Mouse (Mus musculus) kidney, postnatal 25 days (tissue): ENCODE results near the gene Sox4.
A peak's percentile ranks its signal among the peaks of the same experiment; 100 is the strongest.

Experiments
- DNase-seq, 2 experiments: peaks; one replicate each; pipeline ENCODE4 v3.0.0; 2021; ENCODE audit warnings: mixed read lengths in 2 of 2

Sox4 gene

GRCm38 (mm10) chr13:28953581-28953991 lies at the start of gene Sox4:
TSS of gene Sox4 (minus strand) at chr13:28953713.
- DNase-seq: peak; percentile 98

GRCm38 (mm10) chr13:28991899-28992664 lies 38.6 kb upstream of the Sox4 start:
- no peak for DNase-seq

GRCm38 (mm10) chr13:28988751-28989703 lies 35.5 kb upstream of the Sox4 start:
- peak; percentile 2 to 40 for DNase-seq

GRCm38 (mm10) chr13:28980681-28981080 lies 27.2 kb upstream of the Sox4 start:
- DNase-seq: no peak

GRCm38 (mm10) chr13:28975011-28975410 lies 21.5 kb upstream of the Sox4 start:
- DNase-seq: no peak

GRCm38 (mm10) chr13:28974597-28974996 lies 21.1 kb upstream of the Sox4 start:
- no peak for DNase-seq

GRCm38 (mm10) chr13:28960916-28961315 lies 7.4 kb upstream of the Sox4 start:
- no peak for DNase-seq

GRCm38 (mm10) chr13:28959458-28959978 lies 6.0 kb upstream of the Sox4 start:
- DNase-seq: peak; percentile 86 to 91

GRCm38 (mm10) chr13:28959068-28959440 lies 5.5 kb upstream of the Sox4 start:
- DNase-seq: no peak

- DNase-seq: peak; percentile 77 to 87
These were observed 4.9 kb upstream of the Sox4 start for GRCm38 (mm10) chr13:28958211-28959067.

- DNase-seq: peak; percentile 95 to 99
These were observed 4.3 kb upstream of the Sox4 start for GRCm38 (mm10) chr13:28957765-28958164.

GRCm38 (mm10) chr13:28952576-28953571 lies 639 bp downstream of the Sox4 start:
- peak; percentile 70 to 81 for DNase-seq

GRCm38 (mm10) chr13:28951691-28952575 lies 1.6 kb downstream of the Sox4 start:
- peak; percentile 56 to 62 for DNase-seq

GRCm38 (mm10) chr13:28950623-28951491 lies 2.7 kb downstream of the Sox4 start:
- peak; percentile 49 to 63 for DNase-seq

- no peak for DNase-seq
These were observed 3.3 kb downstream of the Sox4 start for GRCm38 (mm10) chr13:28950266-28950622.

GRCm38 (mm10) chr13:28949279-28949915 lies 4.1 kb downstream of the Sox4 start:
- DNase-seq: no peak

GRCm38 (mm10) chr13:28948541-28948940 lies 5.0 kb downstream of the Sox4 start:
- peak; percentile 41 to 61 for DNase-seq

GRCm38 (mm10) chr13:28947740-28948441 lies 5.6 kb downstream of the Sox4 start:
- DNase-seq: peak in 1 of 2 experiments; percentile 37
